Mouse (Mus musculus) lung, embryonic 14.5 days (tissue): ENCODE results near the gene Ptger4. TPM values are rescaled to one million over a fixed set of nuclear protein-coding genes. Genes with fewer than 3 reads are reported as not detected.

ENCODE experiments used
- ATAC-seq: fragments of 200-750 bp; cut with Nextera tagmentation; 2 replicates; pipeline ENCODE4 v1.8.0; 2017; ENCODE audit warnings: mild to moderate bottlenecking, moderate TSS enrichment, moderate library complexity; ENCODE audit not compliant: insufficient read depth
- DNase-seq: peaks from one replicate; pipeline ENCODE4 v3.0.0-alpha.2; 2015
- H3K27ac ChIP-seq: fragments of 300-500 bp; sonication (generic); 2 replicates; pipeline ENCODE4 v1.5.1; 2014; ENCODE audit warnings: low read depth, mild to moderate bottlenecking, moderate library complexity
- H3K27me3 ChIP-seq: fragments of 300-500 bp; sonication (generic); 2 replicates; pipeline ENCODE4 v1.6.1; 2014; ENCODE audit warnings: low read length, control low read depth; ENCODE audit not compliant: insufficient read depth
- H3K36me3 ChIP-seq: fragments of 300-500 bp; sonication (generic); 2 replicates; pipeline ENCODE4 v1.6.1; 2014; ENCODE audit warnings: control low read depth; ENCODE audit not compliant: insufficient read depth
- H3K4me1 ChIP-seq: fragments of 300-500 bp; sonication (generic); 2 replicates; pipeline ENCODE4 v1.6.1; 2014; ENCODE audit warnings: antibody characterized with exemption, control low read depth; ENCODE audit not compliant: insufficient read depth
- H3K4me2 ChIP-seq: fragments of 300-500 bp; sonication (generic); 2 replicates; pipeline ENCODE4 v1.6.1; 2014; ENCODE audit warnings: mild to moderate bottlenecking
- H3K4me3 ChIP-seq: fragments of 300-500 bp; sonication (generic); 2 replicates; pipeline ENCODE4 v1.5.1; 2014; ENCODE audit warnings: low read depth, low read length
- H3K9ac ChIP-seq: fragments of 300-500 bp; sonication (generic); 2 replicates; pipeline ENCODE4 v1.6.1; 2014
- H3K9me3 ChIP-seq: fragments of 300-500 bp; sonication (generic); 2 replicates; pipeline ENCODE4 v1.6.1; 2016; ENCODE audit warnings: low read depth, low read length, control low read depth
- CTCF ChIP-seq: IDR thresholded peaks from 2 replicates; pipeline ENCODE4 v1.5.1; 2016; ENCODE audit warnings: antibody characterized with exemption, low read depth
- WGBS: fragments of 180-500 bp; shearing (Covaris S2); extraction: QIAGEN DNeasy Blood & Tissue Kit; methylation state at CpG from one replicate; pipeline ENCODE4 v1.1.7; 2014; 5-methylcytosine and 5-hydroxymethylcytosine counted together
- polyA plus RNA-seq: library from polyadenylated mRNA; unstranded; fragments of >200 nt; fragmentation: Nextera tagmentation; extraction: Ambion mirVana; gene quantifications from 2 replicates; pipeline ENCODE4 v1.2.1, GENCODE M21; 2014

Gene Ptger4
- polyA plus RNA-seq, 1 experiment from 2014 or later, result 1.0 TPM

GRCm38 (mm10) chr15:5173217-5173820, 70.7 kb downstream of the Ptger4 start:
- H3K36me3 ChIP-seq, result peaks cover 81% of the 10 kb centered on the region
- no peak overlapping the region for H3K4me3 ChIP-seq
- H3K9me3 ChIP-seq, result no peaks in the 10 kb centered on the region
- ATAC-seq, result no peak
- no peaks in the 10 kb centered on the region for H3K4me1 ChIP-seq
- H3K27ac ChIP-seq, result no peak overlapping the region
- no peaks in the 10 kb centered on the region for H3K27me3 ChIP-seq
- no peak for DNase-seq
- no peak overlapping the region for H3K9ac ChIP-seq
- H3K4me2 ChIP-seq, result no peak overlapping the region
- 91% methylated on average over 12 of the region's 12 CpGs for WGBS
- TF ChIP-seq CTCF, result no peak

GRCm38 (mm10) chr15:5165121-5165773, 78.7 kb downstream of the Ptger4 start:
- H3K9me3 ChIP-seq, result no peaks in the 10 kb centered on the region
- TF ChIP-seq CTCF, result no peak
- H3K9ac ChIP-seq, result no peak overlapping the region
- H3K36me3 ChIP-seq, result peaks cover 57% of the 10 kb centered on the region
- no peak overlapping the region for H3K27ac ChIP-seq
- H3K27me3 ChIP-seq, result no peaks in the 10 kb centered on the region
- 82% methylated on average over 12 of the region's 12 CpGs for WGBS
- ATAC-seq, result no peak
- no peak for DNase-seq
- no peak overlapping the region for H3K4me3 ChIP-seq
- no peak overlapping the region for H3K4me2 ChIP-seq
- H3K4me1 ChIP-seq, result no peaks in the 10 kb centered on the region

DNA sequence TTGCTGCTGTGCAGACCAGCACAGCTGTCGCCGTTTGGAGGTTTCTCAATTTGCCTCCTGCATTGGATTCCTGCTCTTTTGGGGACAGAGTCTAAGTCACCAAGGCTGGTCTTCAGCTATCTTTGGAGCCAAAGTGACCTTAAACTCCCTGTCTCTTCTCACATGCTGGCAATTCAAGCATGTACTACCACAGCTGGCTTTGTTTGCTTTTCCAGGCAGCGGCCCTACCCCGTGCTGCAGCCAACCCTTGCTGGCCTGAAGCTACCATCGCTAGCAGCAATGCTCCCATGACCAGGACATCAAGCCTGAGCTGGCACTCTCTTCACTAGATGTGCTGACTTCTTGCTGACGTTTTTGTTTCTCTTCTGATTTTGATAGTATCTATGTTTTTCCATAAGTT, 85.2 kb downstream of the Ptger4 start:
- Histone ChIP-seq H3K9me3 (no peaks in the 10 kb centered on the region), H3K36me3 (peaks cover 12% of the 10 kb centered on the region), H3K4me2 (no peak overlapping the region), H3K27ac (no peak overlapping the region), H3K9ac (no peak overlapping the region), H3K4me3 (no peak overlapping the region), H3K4me1 (0 out of 2 replicates have a peak, but pooled peaks cover 5% of the 10 kb centered on the region), H3K27me3 (no peaks in the 10 kb centered on the region)
- 52% methylated on average over 6 of the region's 6 CpGs for WGBS
- no peak for ATAC-seq
- no peak for TF ChIP-seq CTCF
- DNase-seq, result no peak

GRCm38 (mm10) chr15:5157386-5157785, 86.6 kb downstream of the Ptger4 start:
- H3K4me3 ChIP-seq, result no peak overlapping the region
- H3K9me3 ChIP-seq, result no peaks in the 10 kb centered on the region
- no peak overlapping the region for H3K27ac ChIP-seq
- 0 out of 2 replicates have a peak, but pooled peaks cover 5% of the 10 kb centered on the region for H3K4me1 ChIP-seq
- H3K36me3 ChIP-seq, result 0 out of 2 replicates have a peak, but pooled peaks cover 3% of the 10 kb centered on the region
- WGBS, result 64% methylated on average over 1 of the region's 1 CpGs
- no peak overlapping the region for H3K4me2 ChIP-seq
- ATAC-seq (no peak), DNase-seq (no peak)
- TF ChIP-seq CTCF, result no peak
- no peak overlapping the region for H3K9ac ChIP-seq
- H3K27me3 ChIP-seq, result no peaks in the 10 kb centered on the region

Other genes starting within 250 kb of the Ptger4 start
- 0.11 and 0.34 TPM in 2 replicates for gene C7, start 180.4 kb downstream of the Ptger4 start, polyA plus RNA-seq
- 1.7 and 2.2 TPM in 2 replicates for gene Card6, start 135.6 kb downstream of the Ptger4 start, polyA plus RNA-seq
- gene Rpl37, start 127.5 kb downstream of the Ptger4 start, polyA plus RNA-seq, result 683 and 808 TPM in 2 replicates
- gene Prkaa1, start 100.3 kb downstream of the Ptger4 start, polyA plus RNA-seq, result 22.3 and 23.3 TPM in 2 replicates
- 41.9 and 44.6 TPM in 2 replicates for gene Ttc33, start 58.7 kb downstream of the Ptger4 start, polyA plus RNA-seq